Mouse (Mus musculus) cerebellum, adult 8-10 months (tissue): ENCODE measurements around the gene Tnfrsf18.

Experiments used
- DNase-seq: peaks from one replicate; pipeline ENCODE4 v3.0.0; 2022

The Tnfrsf18 gene

DNA sequence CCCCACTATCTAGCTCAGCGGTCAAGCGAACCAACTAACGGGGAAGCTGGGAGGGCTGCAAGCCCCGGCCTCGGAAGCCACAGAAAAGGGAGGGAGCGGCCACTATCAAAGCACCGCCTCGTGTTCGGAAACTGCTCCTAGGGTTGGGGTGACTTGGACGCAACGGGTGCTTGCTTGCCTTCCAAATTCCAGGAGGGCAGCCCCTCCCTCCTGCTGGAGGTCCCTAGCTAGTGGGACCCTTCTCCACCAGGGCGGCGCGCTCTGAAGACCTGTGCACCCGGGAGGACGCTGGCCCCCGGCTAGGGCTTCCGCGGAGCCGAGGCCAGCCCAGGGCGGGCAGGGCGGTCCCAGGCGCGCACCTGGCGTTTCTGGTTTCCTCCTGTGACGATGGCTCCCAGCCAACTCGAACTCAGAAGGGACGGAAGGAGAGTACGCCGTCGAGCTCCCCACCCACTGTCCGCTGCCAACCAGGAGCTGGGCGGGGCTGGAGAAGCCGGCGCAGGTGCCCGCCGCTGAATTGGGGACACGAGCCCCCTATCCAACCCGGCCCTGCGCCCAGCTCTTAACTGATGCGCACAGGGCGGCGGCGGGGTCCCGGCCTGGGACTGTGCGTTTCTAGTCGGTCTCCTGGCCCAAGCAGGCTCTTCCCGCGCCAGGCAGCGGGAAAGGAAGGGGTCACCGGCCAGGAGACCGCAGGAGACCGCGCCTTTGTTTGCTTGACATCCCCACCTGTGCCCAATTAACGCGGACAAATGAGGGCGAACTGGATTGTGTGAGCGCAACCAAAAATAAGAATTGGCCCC is 51.7 kb downstream of the Tnfrsf18 start:
- peak; percentile 41 for DNase-seq
